In the genomic region with DNA sequence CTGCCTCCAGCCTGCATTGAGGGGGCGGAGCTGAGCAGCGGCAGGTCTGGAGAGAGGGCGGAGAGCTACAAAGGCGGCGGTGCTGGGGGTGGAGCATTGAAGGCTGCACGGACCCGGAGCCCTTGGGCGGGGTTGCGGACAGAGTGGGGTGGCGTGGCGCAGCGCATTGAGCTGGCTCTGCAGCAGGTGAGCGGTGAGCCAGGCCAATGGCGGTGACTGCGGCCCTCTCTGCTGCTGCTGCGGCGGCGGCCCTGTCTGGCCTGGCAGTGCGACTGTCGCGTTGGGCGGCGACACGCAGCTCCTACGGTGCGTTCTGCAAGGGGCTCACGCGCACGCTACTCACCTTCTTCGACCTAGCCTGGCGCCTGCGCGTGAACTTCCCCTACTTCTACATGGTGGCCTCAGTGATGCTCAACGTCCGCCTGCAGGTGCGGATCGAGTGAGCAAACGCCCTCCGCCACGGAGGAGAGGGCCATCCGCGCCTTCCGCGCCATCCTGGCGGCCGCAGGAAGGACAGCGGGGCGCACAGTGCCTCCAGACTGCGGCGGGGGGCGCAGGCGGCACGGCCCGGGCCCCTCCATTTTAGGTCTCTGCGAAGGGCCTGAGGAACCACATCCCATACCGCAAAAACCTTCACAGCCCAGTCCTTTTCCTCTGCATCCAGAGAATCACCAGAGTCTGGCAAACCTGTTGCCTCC, we compare ENCODE assay signal across 8 mouse cellular contexts. TPM values are rescaled to one million over a fixed set of nuclear protein-coding genes. Genes with fewer than 3 reads are reported as not detected.
DNase-seq lines count a peak whose midpoint lies in the region; ATAC-seq and TF ChIP-seq lines count a peak whose summit lies in the region.
"Not testable (repeated sequence)": the region's sequence is repeated elsewhere in the genome, so short reads cannot be mapped to it uniquely, and the experiment has no call there.

Gene Smim10l2a (plus strand): TSS at position 156 of the 698 bp plus-strand sequence.

- peak within 1 kb of the TSS; percentile 56 for H3K9ac ChIP-seq in hindbrain, embryonic 14.5 days

- TF ChIP-seq POLR2A in lung, adult 2 months (IDR thresholded peaks at IDR 0.05; ENCODE audit: borderline replicate concordance, extremely low read depth, low read depth, low read length), result 0 out of 2 replicates have a peak, but pooled peaks have one; percentile 9
- not testable (repeated sequence) for TF ChIP-seq POLR2A in olfactory bulb, adult 2 months (IDR thresholded peaks at IDR 0.05; ENCODE audit: insufficient read depth, low read depth, low read length); thymus, adult 2 months (IDR thresholded peaks at IDR 0.05; ENCODE audit: control insufficient read depth, extremely low read depth, insufficient read depth, low read length, poor library complexity)

- H3K4me1 ChIP-seq in hindbrain, embryonic 14.5 days (replicated peaks; ENCODE audit: control insufficient read depth, insufficient read depth, low read length); lung, adult 2 months (ENCODE audit: control insufficient read depth, insufficient read depth, low read length); olfactory bulb, adult 2 months (ENCODE audit: control insufficient read depth, insufficient read depth, low read length); thymus, adult 2 months (replicated peaks; ENCODE audit: control insufficient read depth, insufficient read depth, low read length): not testable (repeated sequence)

- not testable (repeated sequence) for TF ChIP-seq CTCF in lung, adult 2 months (IDR thresholded peaks at IDR 0.05; ENCODE audit: insufficient read depth, low read length); olfactory bulb, adult 2 months (IDR thresholded peaks at IDR 0.05; ENCODE audit: insufficient read depth, low read depth, low read length); thymus, adult 2 months (IDR thresholded peaks at IDR 0.05; ENCODE audit: borderline replicate concordance, control insufficient read depth, extremely low read depth, insufficient read depth, low read length, poor library complexity)

- peak within 1 kb of the TSS; percentile 57 for H3K4me2 ChIP-seq in hindbrain, embryonic 14.5 days (replicated peaks)

- H3K4me3 ChIP-seq in hindbrain, embryonic 14.5 days (replicated peaks; ENCODE audit: low read length), result peak within 1 kb of the TSS; percentile 43
- H3K4me3 ChIP-seq in lung, adult 2 months (replicated peaks; ENCODE audit: extremely low read depth, low read depth, low read length), result peak within 1 kb of the TSS; percentile 42
- peak within 1 kb of the TSS; percentile 75 for H3K4me3 ChIP-seq in olfactory bulb, adult 2 months (ENCODE audit: insufficient read depth, low read depth, low read length)
- H3K4me3 ChIP-seq in thymus, adult 2 months (ENCODE audit: control insufficient read depth, insufficient read depth, low read length), result peak within 1 kb of the TSS; percentile 44

- peak; percentile 6 for DNase-seq in MN1 (ENCODE audit: low spot score)
- peak; percentile 66 for DNase-seq in cerebellum, adult 8-10 months
- peak; percentile 44 for DNase-seq in forelimb bud, embryonic 11.5 days (ENCODE audit: low read depth, low spot score)
- peak; percentile 51 for DNase-seq in hindbrain, embryonic 14.5 days (ENCODE audit: low spot score)
- DNase-seq in layer of hippocampus, adult 9-10 months (ENCODE audit: low spot score), result peak; percentile 13
- peak; percentile 43 for DNase-seq in lung, adult 2 months
- DNase-seq in thymus, adult 2 months, result peak; percentile 24

- H3K9me3 ChIP-seq in hindbrain, embryonic 14.5 days (ENCODE audit: control insufficient read depth, low read length), result not testable (repeated sequence)

- H3K27ac ChIP-seq in hindbrain, embryonic 14.5 days, result peak within 1 kb of the TSS; percentile 71
- not testable (repeated sequence) for H3K27ac ChIP-seq in olfactory bulb, adult 2 months (ENCODE audit: insufficient read depth, low read depth, low read length); thymus, adult 2 months (ENCODE audit: control insufficient read depth, insufficient read depth, low read length)

- WGBS in hindbrain, embryonic 14.5 days, result 13% methylated on average over 45 of the region's 56 CpGs
- 24% methylated on average over 56 of the region's 56 CpGs for WGBS in lung, adult 2 months
- 13% methylated on average over 47 of the region's 56 CpGs for WGBS in olfactory bulb, adult 2 months
- WGBS in thymus, adult 2 months, result 1% methylated on average over 54 of the region's 56 CpGs

- not testable (repeated sequence) for H3K36me3 ChIP-seq in hindbrain, embryonic 14.5 days (replicated peaks; ENCODE audit: control insufficient read depth, insufficient read depth); thymus, adult 2 months (ENCODE audit: control insufficient read depth, insufficient read depth, low read length)

- peak; percentile 92 for ATAC-seq in hindbrain, embryonic 14.5 days (ENCODE audit: low FRiP score)

- H3K27me3 ChIP-seq in hindbrain, embryonic 14.5 days (ENCODE audit: control insufficient read depth, insufficient read depth, low read length); thymus, adult 2 months (ENCODE audit: control insufficient read depth, insufficient read depth, low read length): not testable (repeated sequence)

RNA-seq across cellular contexts. Expression of gene Smim10l2a, which starts in this region (rescaled TPM):
- 30.2 and 34.4 TPM in 2 replicates for polyA plus RNA-seq in hindbrain, embryonic 14.5 days (2014; fragmentation: Nextera tagmentation; extraction: Ambion mirVana)
- polyA plus RNA-seq in lung, adult 2 months (2012; rRNA removed), result 1.1 and 1.4 TPM in 2 replicates
- polyA plus RNA-seq in olfactory bulb, adult 2 months (2012; ENCODE audit: insufficient read depth, insufficient read length, low replicate concordance, missing spikeins), result not detected in 2 replicates
- polyA plus RNA-seq in thymus, adult 2 months (2012; rRNA removed), result 0.83 and 0.86 TPM in 2 replicates

Comparison
In these comparisons a context has a peak if more than half of its experiments do, and no peak if none do; other contexts are left out.
1. RNA of gene Smim10l2a (polyA plus RNA-seq): 30.2 to 34.4 TPM in hindbrain, embryonic 14.5 days; 1.1 to 1.4 TPM in lung, adult 2 months, 0.83 to 0.86 TPM in thymus, adult 2 months and not detected in olfactory bulb, adult 2 months; every median in the first group is over 10 times any median in the second.
2. Peak in DNase-seq and H3K4me3 ChIP-seq in thymus, adult 2 months; RNA of the gene not detected or under 1 TPM.
3. DNase-seq: peak in every context shown above with its lines; median percentile 66 in cerebellum, adult 8-10 months; 51 in hindbrain, embryonic 14.5 days; 44 in forelimb bud, embryonic 11.5 days; 43 in lung, adult 2 months; 24 in thymus, adult 2 months; 13 in layer of hippocampus, adult 9-10 months; 6 in MN1.
4. Peak in every context shown above with its lines, with median percentiles within 50 percentile points of each other: H3K4me3 ChIP-seq.